Mouse (Mus musculus): ENCODE data around the gene Pip5k1b.

Pip5k1b gene

GRCm38 (mm10) chr19:24259390-24260351 lies 296.0 kb downstream of the Pip5k1b start:
- DNase-seq (ENCODE audit: low read depth, low spot score): no peak

GRCm38 (mm10) chr19:24258368-24258767 lies 297.3 kb downstream of the Pip5k1b start:
- no peak for DNase-seq (ENCODE audit: low read depth, low spot score)

- DNase-seq (ENCODE audit: low read depth, low spot score): no peak
These were observed 297.7 kb downstream of the Pip5k1b start for GRCm38 (mm10) chr19:24257962-24258361.

GRCm38 (mm10) chr19:24253657-24254260 lies 301.9 kb downstream of the Pip5k1b start:
- DNase-seq (ENCODE audit: low read depth, low spot score): no peak

DNA sequence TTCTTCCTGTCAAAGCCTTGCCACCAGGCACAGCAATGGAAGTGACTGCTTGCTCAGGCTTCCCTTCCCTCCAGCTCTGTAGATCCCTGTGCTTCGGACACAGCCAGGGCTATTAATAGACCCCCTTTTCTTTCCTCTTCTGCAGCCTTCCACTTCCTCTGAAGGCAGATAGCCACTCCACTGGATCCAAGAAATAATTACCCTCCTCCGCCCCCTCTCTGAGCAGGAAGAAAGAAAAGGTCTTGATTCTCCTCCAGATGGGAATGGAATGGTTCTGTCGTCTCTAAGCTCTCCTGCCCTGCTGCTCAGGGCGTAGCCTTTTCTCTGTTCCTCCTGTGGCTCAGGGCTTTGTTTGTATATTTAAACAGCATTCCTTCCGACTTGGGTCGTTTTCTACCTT lies 303.8 kb downstream of the Pip5k1b start:
- DNase-seq (ENCODE audit: low read depth, low spot score): no peak
